11 mouse cellular contexts compared by ENCODE assay signal in genomic region chr4:110292471-110292870, GRCm38 (mm10). TPM values are rescaled to one million over a fixed set of nuclear protein-coding genes. Genes with fewer than 3 reads are reported as not detected.
A peak's percentile ranks its signal among the peaks of the same experiment; 100 is the strongest.
DNase-seq lines count a peak whose midpoint lies in the region; ATAC-seq and TF ChIP-seq lines count a peak whose summit lies in the region.
"Had no signal": no experiment of that assay in that cellular context is flagged by ENCODE, and none has a peak within 500 bp of the region (broad histone marks: within the 10 kb centered on the region; RNA-seq: fewer than 3 reads in every experiment).

No protein-coding gene starts in this region.

- no peak for TF ChIP-seq CTCF in midbrain, postnatal 0 days (IDR thresholded peaks at IDR 0.05)

- H3K9me3 ChIP-seq in embryonic facial prominence, embryonic 12.5 days: no peaks in the 10 kb centered on the region
- H3K9me3 ChIP-seq in hindbrain, embryonic 14.5 days (ENCODE audit: control insufficient read depth, low read length): no peaks in the 10 kb centered on the region
- H3K9me3 ChIP-seq in midbrain, postnatal 0 days (ENCODE audit: low read length): no peaks in the 10 kb centered on the region
- H3K9me3 ChIP-seq: heart, embryonic 12.5 days had no signal

- peak; percentile 63 for DNase-seq in MN1 (ENCODE audit: low spot score)
- DNase-seq in hindbrain, embryonic 14.5 days (ENCODE audit: low spot score): peak; percentile 40
- DNase-seq in midbrain, postnatal 0 days (ENCODE audit: low spot score): peak; percentile 55
- no peak for DNase-seq in urinary bladder, adult 18-20 months (ENCODE audit: low spot score in 2 of 2)
- no peak for DNase-seq in kidney, postnatal 14 days
- no peak for DNase-seq in adrenal gland, postnatal 36 days
- DNase-seq: liver had no signal

- ATAC-seq in embryonic facial prominence, embryonic 12.5 days (ENCODE audit: insufficient number of reproducible peaks, insufficient read depth, low FRiP score, low TSS enrichment): peak; percentile 60; the same call in 1 of the 2 replicates
- peak; percentile 25; the same call in 1 of the 2 replicates for ATAC-seq in hindbrain, embryonic 14.5 days (ENCODE audit: low FRiP score)
- no peak for ATAC-seq in midbrain, postnatal 0 days (ENCODE audit: low FRiP score)
- ATAC-seq: lung, postnatal 0 days had no signal

- H3K27me3 ChIP-seq in embryonic facial prominence, embryonic 12.5 days: no peaks in the 10 kb centered on the region
- H3K27me3 ChIP-seq in hindbrain, embryonic 14.5 days (ENCODE audit: control insufficient read depth, insufficient read depth, low read length): no peaks in the 10 kb centered on the region
- no peaks in the 10 kb centered on the region for H3K27me3 ChIP-seq in midbrain, postnatal 0 days (ENCODE audit: insufficient read depth, low read length)
- H3K27me3 ChIP-seq: heart, embryonic 12.5 days had no signal

- WGBS in embryonic facial prominence, embryonic 12.5 days: 22% methylated on average over 10 of the region's 10 CpGs
- WGBS in hindbrain, embryonic 14.5 days: 33% methylated on average over 10 of the region's 10 CpGs
- WGBS in midbrain, postnatal 0 days: 49% methylated on average over 10 of the region's 10 CpGs

- H3K27ac ChIP-seq in embryonic facial prominence, embryonic 12.5 days: no peak overlapping the region
- H3K27ac ChIP-seq in hindbrain, embryonic 14.5 days: peak overlapping the region; percentile 66
- no peak overlapping the region for H3K27ac ChIP-seq in midbrain, postnatal 0 days (ENCODE audit: low read depth, low read length)
- H3K27ac ChIP-seq: left cerebral cortex, adult 2 months had no signal

- no peak overlapping the region for H3K4me3 ChIP-seq in embryonic facial prominence, embryonic 12.5 days
- H3K4me3 ChIP-seq in hindbrain, embryonic 14.5 days (replicated peaks; ENCODE audit: low read length): peak overlapping the region; percentile 56; the same call in 1 of the 2 replicates
- H3K4me3 ChIP-seq in midbrain, postnatal 0 days (ENCODE audit: low read depth, low read length): no peak overlapping the region
- H3K4me3 ChIP-seq: heart, embryonic 12.5 days; left cerebral cortex, adult 2 months had no signal

- no peaks in the 10 kb centered on the region for H3K36me3 ChIP-seq in embryonic facial prominence, embryonic 12.5 days
- no peaks in the 10 kb centered on the region for H3K36me3 ChIP-seq in hindbrain, embryonic 14.5 days (replicated peaks; ENCODE audit: control insufficient read depth, insufficient read depth)
- no peaks in the 10 kb centered on the region for H3K36me3 ChIP-seq in midbrain, postnatal 0 days (ENCODE audit: insufficient read depth, low read length)
- H3K36me3 ChIP-seq: heart, embryonic 12.5 days had no signal

- H3K9ac ChIP-seq in embryonic facial prominence, embryonic 12.5 days: no peak overlapping the region
- H3K9ac ChIP-seq in hindbrain, embryonic 14.5 days: peak overlapping the region; percentile 12; the same call in 1 of the 2 replicates
- H3K9ac ChIP-seq in midbrain, postnatal 0 days (replicated peaks; ENCODE audit: low read length, poor library complexity, severe bottlenecking): no peak overlapping the region
- H3K9ac ChIP-seq: heart, embryonic 12.5 days had no signal

- H3K4me2 ChIP-seq in embryonic facial prominence, embryonic 12.5 days (replicated peaks): no peak overlapping the region
- H3K4me2 ChIP-seq in hindbrain, embryonic 14.5 days (replicated peaks): peak overlapping the region; percentile 60
- H3K4me2 ChIP-seq in midbrain, postnatal 0 days (ENCODE audit: low read depth, low read length, poor library complexity, severe bottlenecking): no peak overlapping the region
- H3K4me2 ChIP-seq: heart, embryonic 12.5 days had no signal

- no peaks in the 10 kb centered on the region for H3K4me1 ChIP-seq in embryonic facial prominence, embryonic 12.5 days
- peaks cover 14% of the 10 kb centered on the region for H3K4me1 ChIP-seq in hindbrain, embryonic 14.5 days (replicated peaks; ENCODE audit: control insufficient read depth, insufficient read depth, low read length)
- no peaks in the 10 kb centered on the region for H3K4me1 ChIP-seq in midbrain, postnatal 0 days (ENCODE audit: insufficient read depth, low read length)

RNA-seq across cellular contexts. Expression of gene Elavl4, which starts 59.2 kb away (rescaled TPM):
- 64.8 and 70.5 TPM in 2 replicates for polyA plus RNA-seq in embryonic facial prominence, embryonic 12.5 days (2016; fragmentation: Nextera tagmentation; extraction: Ambion mirVana)
- polyA plus RNA-seq in hindbrain, embryonic 14.5 days (2014; fragmentation: Nextera tagmentation; extraction: Ambion mirVana): 357 and 384 TPM in 2 replicates
- 119 and 149 TPM in 2 replicates for total RNA-seq in midbrain, postnatal 0 days (2014; rRNA removed)
- polyA plus RNA-seq in midbrain, postnatal 0 days (2015; fragmentation: Nextera tagmentation; extraction: Ambion mirVana): 259 and 267 TPM in 2 replicates
- 1 to 10 TPM; 3.2 to 4.5 TPM for total RNA-seq in adrenal gland, postnatal 36 days (2021)

Comparison
In these comparisons a context has a peak if more than half of its experiments do, and no peak if none do; other contexts are left out.
1. DNase-seq: peak in MN1 (single experiment), hindbrain, embryonic 14.5 days (single experiment) and midbrain, postnatal 0 days (single experiment); none in urinary bladder, adult 18-20 months (0 of 2), kidney, postnatal 14 days (single experiment) and adrenal gland, postnatal 36 days (0 of 2).